Mouse (Mus musculus): ENCODE measurements at regions not wholly inside any gene's neighbourhood (a gene's known extent, or its start where the extent isn't known, plus 50 kb on each side); places are given as distances from the start of the nearest gene placed in this dataset.

- no peak for DNase-seq
Measured at GRCm38 (mm10) chr10:9569277-9569676, 105.7 kb downstream of the Samd5 start.

GRCm38 (mm10) chr10:9557517-9558065 is 117.4 kb downstream of the Samd5 start:
- DNase-seq, result no peak

- DNase-seq, result no peak
Measured at GRCm38 (mm10) chr10:9557092-9557491, 117.9 kb downstream of the Samd5 start.

- no peak for DNase-seq
Measured at GRCm38 (mm10) chr10:9553946-9554345, 121.1 kb downstream of the Samd5 start.

GRCm38 (mm10) chr10:9549913-9550709 is 124.9 kb downstream of the Samd5 start:
- DNase-seq, result no peak

GRCm38 (mm10) chr10:9545807-9546206 is 129.2 kb downstream of the Samd5 start:
- no peak for DNase-seq

- DNase-seq, result no peak
Measured at GRCm38 (mm10) chr10:9544041-9544786, 130.8 kb downstream of the Samd5 start.

- no peak for DNase-seq
Measured at GRCm38 (mm10) chr10:9541579-9541978, 133.4 kb downstream of the Samd5 start.

GRCm38 (mm10) chr10:9537686-9538085 is 137.3 kb downstream of the Samd5 start:
- DNase-seq, result no peak

GRCm38 (mm10) chr10:9534552-9534951 is 140.5 kb downstream of the Samd5 start:
- DNase-seq, result no peak

GRCm38 (mm10) chr10:9533283-9533682 is 141.7 kb downstream of the Samd5 start:
- no peak for DNase-seq

- no peak for DNase-seq
Measured at GRCm38 (mm10) chr10:9531931-9532330, 143.1 kb downstream of the Samd5 start.

- DNase-seq, result no peak
Measured at GRCm38 (mm10) chr10:9529408-9529807, 145.6 kb downstream of the Samd5 start.

GRCm38 (mm10) chr10:9528066-9528465 is 146.9 kb downstream of the Samd5 start:
- DNase-seq, result no peak

GRCm38 (mm10) chr10:9509764-9510390 is 165.1 kb downstream of the Samd5 start:
- no peak for DNase-seq

GRCm38 (mm10) chr10:9509092-9509671 is 165.8 kb downstream of the Samd5 start:
- DNase-seq, result no peak

GRCm38 (mm10) chr10:9503569-9504493 is 171.2 kb downstream of the Samd5 start:
- no peak for DNase-seq

GRCm38 (mm10) chr10:9498550-9498949 is 176.5 kb downstream of the Samd5 start:
- DNase-seq, result no peak

- no peak for DNase-seq
Measured at GRCm38 (mm10) chr10:9497021-9497420, 178.0 kb downstream of the Samd5 start.

GRCm38 (mm10) chr10:9495143-9495651 is 179.8 kb downstream of the Samd5 start:
- DNase-seq, result no peak

GRCm38 (mm10) chr10:9490416-9490815 is 184.6 kb downstream of the Samd5 start:
- no peak for DNase-seq

All from adrenal gland, postnatal 25 days (tissue).